Mouse (Mus musculus) Patski (cell line): ENCODE results near the gene Zfp473. TPM values are rescaled to one million over a fixed set of nuclear protein-coding genes. Genes with fewer than 3 reads are reported as not detected.
"Not testable (repeated sequence)": the region's sequence is repeated elsewhere in the genome, so short reads cannot be mapped to it uniquely, and the experiment has no call there.

Source experiments
- ATAC-seq: fragments of 100-300 bp; one replicate; pipeline ENCODE4 v1.8.0; 2021
- CTCF ChIA-PET: fragments of 350-600 bp; sonication (Branson Sonifier 250); formaldehyde crosslinking; loops from one replicate; lab custom pipeline; 2022; ENCODE audit warnings: inconsistent platforms; lab: Charles Lee
- POLR2A ChIA-PET: fragments of 350-600 bp; sonication (Branson Sonifier 250); formaldehyde crosslinking; loops from one replicate; lab custom pipeline; 2022; ENCODE audit warnings: antibody characterized with exemption, inconsistent platforms; lab: Charles Lee
- DNase-seq: peaks from one replicate; pipeline ENCODE4 v3.0.0-alpha.2; 2011; ENCODE audit warnings: low read depth, low spot score
- H3K27me3 ChIP-seq: fragments of 371-371 bp; one replicate; pipeline ENCODE4 v1.5.1; 2021
- CTCF ChIP-seq: fragments of 100-300 bp; IDR thresholded peaks from one replicate; pipeline ENCODE4 v1.5.1; 2021
- in situ Hi-C: fragments of 300-500 bp; cut with MboI; formaldehyde crosslinking; loops from 3 replicates; pipeline ENCODE4 v1.11.1; 2018; ENCODE audit warnings: low pct_unique_long_range_greater_than_20kb, mixed read lengths
- polyA plus RNA-seq: library from polyadenylated mRNA; unstranded; gene quantifications from one replicate; pipeline ENCODE4 v1.2.3, GENCODE M21; 2021

Gene Zfp473
- 1.8 TPM for polyA plus RNA-seq

- POLR2A ChIA-PET, ATAC-seq, CTCF ChIA-PET, DNase-seq, in situ Hi-C loops, H3K27me3 ChIP-seq: not testable (repeated sequence)
These were observed at the start of gene Zfp473 for GRCm38 (mm10) chr7:44750950-44751349. Gene Zfp473 (minus strand): TSS chr7:44751050.

GRCm38 (mm10) chr7:44792781-44793180, 41.9 kb upstream of the Zfp473 start:
- CTCF ChIA-PET: no interaction called here
- in situ Hi-C loops: no loop called here
- no peak for ATAC-seq
- no peak for TF ChIP-seq CTCF
- H3K27me3 ChIP-seq: peaks cover 4% of the 10 kb centered on the region
- POLR2A ChIA-PET: no interaction called here
- no peak for DNase-seq

GRCm38 (mm10) chr7:44790066-44790465, 39.2 kb upstream of the Zfp473 start:
- no peak for TF ChIP-seq CTCF
- no peak for DNase-seq
- peaks cover 4% of the 10 kb centered on the region for H3K27me3 ChIP-seq
- no peak for ATAC-seq
- ChIA-PET CTCF (no interaction called here), POLR2A (interaction anchor here (0.6 kb wide), 2 partner anchors 204 to 209 kb away, joined by 3 read pairs; no protein-coding TSS in a partner anchor)
- in situ Hi-C loops: no loop called here

- no peak for TF ChIP-seq CTCF
These were observed 38.7 kb upstream of the Zfp473 start for GRCm38 (mm10) chr7:44789531-44789930.

GRCm38 (mm10) chr7:44780101-44780500, 29.3 kb upstream of the Zfp473 start:
- CTCF ChIA-PET: no interaction called here
- ATAC-seq (no peak), DNase-seq (no peak)
- in situ Hi-C loops: no loop called here
- H3K27me3 ChIP-seq: no peaks in the 10 kb centered on the region
- POLR2A ChIA-PET: no interaction called here
- no peak for TF ChIP-seq CTCF

More at GRCm38 (mm10) chr7:44789531-44789930, 38.7 kb upstream of the Zfp473 start:
- CTCF ChIA-PET: no interaction called here
- ATAC-seq (no peak), DNase-seq (no peak)
- in situ Hi-C loops: no loop called here
- POLR2A ChIA-PET: interaction anchor here (0.6 kb wide), 1 partner anchor 208 kb away, joined by 3 read pairs; no protein-coding TSS in a partner anchor
- H3K27me3 ChIP-seq: peaks cover 4% of the 10 kb centered on the region

- in situ Hi-C loops: no loop called here
- ChIA-PET POLR2A (no interaction called here), CTCF (no interaction called here)
- TF ChIP-seq CTCF: no peak
- no peak for DNase-seq
- H3K27me3 ChIP-seq: no peaks in the 10 kb centered on the region
- ATAC-seq: no peak
These were observed 26.1 kb upstream of the Zfp473 start for GRCm38 (mm10) chr7:44776849-44777498.

GRCm38 (mm10) chr7:44772591-44773204, 21.8 kb upstream of the Zfp473 start:
- H3K27me3 ChIP-seq: no peaks in the 10 kb centered on the region
- in situ Hi-C loops: no loop called here
- no peak for ATAC-seq
- DNase-seq: no peak
- no peak for TF ChIP-seq CTCF
- ChIA-PET POLR2A (no interaction called here), CTCF (no interaction called here)

GRCm38 (mm10) chr7:44770046-44770578, 19.3 kb upstream of the Zfp473 start:
- no peak for TF ChIP-seq CTCF
- CTCF ChIA-PET: no interaction called here
- POLR2A ChIA-PET: no interaction called here
- ATAC-seq (no peak), DNase-seq (peak; percentile 27)
- in situ Hi-C loops: no loop called here
- no peaks in the 10 kb centered on the region for H3K27me3 ChIP-seq

GRCm38 (mm10) chr7:44768129-44768528, 17.3 kb upstream of the Zfp473 start:
- no peaks in the 10 kb centered on the region for H3K27me3 ChIP-seq
- CTCF ChIA-PET: interaction anchor here (1.7 kb wide), 1 partner anchor 12 kb away, joined by 4 read pairs; no protein-coding TSS in a partner anchor
- POLR2A ChIA-PET: no interaction called here
- TF ChIP-seq CTCF: no peak
- in situ Hi-C loops: no loop called here
- DNase-seq (no peak), ATAC-seq (no peak)

GRCm38 (mm10) chr7:44760366-44760765, 9.5 kb upstream of the Zfp473 start:
- CTCF ChIA-PET: no interaction called here
- TF ChIP-seq CTCF: no peak
- in situ Hi-C loops: no loop called here
- POLR2A ChIA-PET: no interaction called here
- DNase-seq (no peak), ATAC-seq (no peak)
- no peaks in the 10 kb centered on the region for H3K27me3 ChIP-seq

GRCm38 (mm10) chr7:44757164-44757563, 6.3 kb upstream of the Zfp473 start:
- CTCF ChIA-PET: interaction anchor here (1.2 kb wide), 1 partner anchor 10 kb away, joined by 4 read pairs; no protein-coding TSS in a partner anchor
- in situ Hi-C loops: no loop called here
- no peaks in the 10 kb centered on the region for H3K27me3 ChIP-seq
- DNase-seq (no peak), ATAC-seq (no peak)
- no peak for TF ChIP-seq CTCF
- POLR2A ChIA-PET: no interaction called here
